Mouse (Mus musculus): Measurements from ENCODE around the gene Pla2g4e.

DNA sequence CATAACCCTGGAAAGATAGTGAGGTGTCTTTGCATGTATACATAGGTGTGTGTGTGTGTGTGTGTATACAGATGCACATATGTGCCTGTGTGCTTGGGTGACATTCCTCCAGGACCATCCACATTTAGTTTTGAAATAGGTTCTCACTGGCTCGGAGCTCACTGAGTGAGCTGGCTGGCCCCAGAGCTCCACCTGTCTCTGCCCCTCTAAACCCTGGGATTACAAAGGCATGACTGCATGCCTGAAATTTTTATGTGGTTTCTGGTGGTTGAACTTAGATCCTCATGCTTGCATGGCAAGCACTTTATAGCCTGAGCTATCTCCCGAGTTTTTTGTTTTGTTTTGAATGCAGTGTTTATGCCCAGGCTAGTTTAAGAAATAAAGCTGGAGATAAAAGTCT, 98.6 kb downstream of the Pla2g4e start:
- TF ChIP-seq CTCF (IDR thresholded peaks at IDR 0.05; ENCODE audit: low read depth, low read length) (no peak), POLR2A (IDR thresholded peaks at IDR 0.05; ENCODE audit: insufficient read depth, low read length) (no peak), EP300 (IDR thresholded peaks at IDR 0.05; ENCODE audit: insufficient read depth, low read depth, low read length) (no peak)

Measured in ES-Bruce4 (cell line).